Comparison of ENCODE assay signal across 9 mouse cellular contexts in genomic region chr5:52309317-52310060, GRCm38 (mm10). TPM values are rescaled to one million over a fixed set of nuclear protein-coding genes. Genes with fewer than 3 reads are reported as not detected.
DNase-seq lines count a peak whose midpoint lies in the region; ATAC-seq and TF ChIP-seq lines count a peak whose summit lies in the region.
"Had no signal": no experiment of that assay in that cellular context is flagged by ENCODE, and none has a peak within 500 bp of the region (broad histone marks: within the 10 kb centered on the region; RNA-seq: fewer than 3 reads in every experiment).

No protein-coding gene starts in this region.

- no peak for TF ChIP-seq CTCF in olfactory bulb, adult 2 months (IDR thresholded peaks at IDR 0.05; ENCODE audit: insufficient read depth, low read depth, low read length)

- H3K27ac ChIP-seq in midbrain, embryonic 15.5 days: no peak overlapping the region
- no peak overlapping the region for H3K27ac ChIP-seq in midbrain, embryonic 13.5 days
- H3K27ac ChIP-seq in olfactory bulb, adult 2 months (ENCODE audit: insufficient read depth, low read depth, low read length): 0 out of 2 replicates have a peak overlapping the region, but pooled peaks have one; percentile 4
- no peak overlapping the region for H3K27ac ChIP-seq in kidney, embryonic 16.5 days (ENCODE audit: low read length)
- H3K27ac ChIP-seq: left cerebral cortex, adult 2 months had no signal

- H3K9ac ChIP-seq in midbrain, embryonic 15.5 days: no peak overlapping the region
- no peak overlapping the region for H3K9ac ChIP-seq in midbrain, embryonic 13.5 days (replicated peaks)
- no peak overlapping the region for H3K9ac ChIP-seq in kidney, embryonic 16.5 days (replicated peaks; ENCODE audit: low read length)

- no peaks in the 10 kb centered on the region for H3K36me3 ChIP-seq in midbrain, embryonic 15.5 days (replicated peaks)
- no peaks in the 10 kb centered on the region for H3K36me3 ChIP-seq in midbrain, embryonic 13.5 days
- H3K36me3 ChIP-seq in kidney, embryonic 16.5 days (ENCODE audit: insufficient read depth, low read length): no peaks in the 10 kb centered on the region

- WGBS in midbrain, embryonic 15.5 days: 75% methylated on average over 11 of the region's 11 CpGs
- WGBS in midbrain, embryonic 13.5 days: 78% methylated on average over 11 of the region's 11 CpGs
- WGBS in olfactory bulb, adult 2 months: 68% methylated on average over 11 of the region's 11 CpGs
- WGBS in kidney, embryonic 16.5 days: 84% methylated on average over 11 of the region's 11 CpGs

- peak; percentile 21 for DNase-seq in cerebellum, adult 8-10 months
- DNase-seq in layer of hippocampus, adult 18-20 months (ENCODE audit: low spot score in 2 of 2): peak; percentile 18 to 52
- no peak for DNase-seq in thymus, postnatal 36 days

- H3K27me3 ChIP-seq in midbrain, embryonic 15.5 days (replicated peaks): no peaks in the 10 kb centered on the region
- no peaks in the 10 kb centered on the region for H3K27me3 ChIP-seq in midbrain, embryonic 13.5 days
- no peaks in the 10 kb centered on the region for H3K27me3 ChIP-seq in kidney, embryonic 16.5 days (ENCODE audit: insufficient read depth, low read length)

- H3K4me1 ChIP-seq in midbrain, embryonic 15.5 days: no peaks in the 10 kb centered on the region
- no peaks in the 10 kb centered on the region for H3K4me1 ChIP-seq in midbrain, embryonic 13.5 days (replicated peaks)
- peaks cover 4% of the 10 kb centered on the region; the same call in 1 of the 2 replicates for H3K4me1 ChIP-seq in olfactory bulb, adult 2 months (ENCODE audit: control insufficient read depth, insufficient read depth, low read length)
- H3K4me1 ChIP-seq in kidney, embryonic 16.5 days (ENCODE audit: insufficient read depth, low read length): no peaks in the 10 kb centered on the region

- no peak for TF ChIP-seq POLR2A in olfactory bulb, adult 2 months (IDR thresholded peaks at IDR 0.05; ENCODE audit: insufficient read depth, low read depth, low read length)

- H3K4me3 ChIP-seq in midbrain, embryonic 15.5 days: no peak overlapping the region
- no peak overlapping the region for H3K4me3 ChIP-seq in midbrain, embryonic 13.5 days (replicated peaks)
- no peak overlapping the region for H3K4me3 ChIP-seq in olfactory bulb, adult 2 months (ENCODE audit: insufficient read depth, low read depth, low read length)
- no peak overlapping the region for H3K4me3 ChIP-seq in kidney, embryonic 16.5 days (ENCODE audit: low read length)
- H3K4me3 ChIP-seq: left cerebral cortex, adult 2 months had no signal

- no peak overlapping the region for H3K4me2 ChIP-seq in midbrain, embryonic 15.5 days
- no peak overlapping the region for H3K4me2 ChIP-seq in midbrain, embryonic 13.5 days (replicated peaks)
- no peak overlapping the region for H3K4me2 ChIP-seq in kidney, embryonic 16.5 days (replicated peaks; ENCODE audit: low read depth, low read length)

- ATAC-seq in midbrain, embryonic 15.5 days (replicated peaks): 0 out of 2 replicates have a peak, but pooled peaks have one; percentile 14
- ATAC-seq in midbrain, embryonic 13.5 days: no peak
- no peak for ATAC-seq in erythroblast, adult 5-6 weeks (replicated peaks; ENCODE audit: low FRiP score, poor library complexity, severe bottlenecking)
- no peak for ATAC-seq in kidney, embryonic 16.5 days (ENCODE audit: low FRiP score, low TSS enrichment)

- no peaks in the 10 kb centered on the region for H3K9me3 ChIP-seq in midbrain, embryonic 15.5 days
- H3K9me3 ChIP-seq in midbrain, embryonic 13.5 days: no peaks in the 10 kb centered on the region
- no peaks in the 10 kb centered on the region for H3K9me3 ChIP-seq in kidney, embryonic 16.5 days (ENCODE audit: low read length)

RNA-seq across cellular contexts. Expression of gene Sod3, which starts 54.1 kb away (rescaled TPM):
- polyA plus RNA-seq in midbrain, embryonic 15.5 days (2015; fragmentation: Nextera tagmentation; extraction: Ambion mirVana): 2.0 and 2.1 TPM in 2 replicates
- 0.50 and 0.52 TPM in 2 replicates for polyA plus RNA-seq in midbrain, embryonic 13.5 days (2015; fragmentation: Nextera tagmentation; extraction: Ambion mirVana)
- total RNA-seq in layer of hippocampus, adult 18-20 months (2021): 1 to 10 TPM; 4.7 to 5.9 TPM
- not detected in 2 replicates for polyA plus RNA-seq in olfactory bulb, adult 2 months (2012; ENCODE audit: insufficient read depth, insufficient read length, low replicate concordance, missing spikeins)
- total RNA-seq in erythroblast, adult 5-6 weeks (2015; ENCODE audit: low replicate concordance): not detected in 2 replicates
- not detected in 2 replicates for total RNA-seq in erythroblast, adult 5-6 weeks (2017; ENCODE audit: low replicate concordance)
- 28.1 and 28.2 TPM in 2 replicates for polyA plus RNA-seq in kidney, embryonic 16.5 days (2015; fragmentation: Nextera tagmentation; extraction: Ambion mirVana)

Comparison
In these comparisons a context has a peak if more than half of its experiments do, and no peak if none do; other contexts are left out.
1. DNase-seq: peak in cerebellum, adult 8-10 months (single experiment) and layer of hippocampus, adult 18-20 months (2 of 2); none in thymus, postnatal 36 days (0 of 2).